Mouse (Mus musculus) hindbrain, embryonic 14.5 days (tissue): Measurements from ENCODE around the gene Rae1. TPM values are rescaled to one million over a fixed set of nuclear protein-coding genes. Genes with fewer than 3 reads are reported as not detected.

Experiments
- ATAC-seq: fragments of 200-750 bp; cut with Nextera tagmentation; 2 replicates; pipeline ENCODE4 v1.8.0; 2017; ENCODE audit warnings: moderate number of reproducible peaks, mild to moderate bottlenecking, moderate TSS enrichment, moderate library complexity; ENCODE audit not compliant: low FRiP score
- DNase-seq: peaks from one replicate; pipeline ENCODE4 v3.0.0-alpha.2; 2015; ENCODE audit warnings: low spot score
- H3K27ac ChIP-seq: fragments of 300-500 bp; sonication (generic); 2 replicates; pipeline ENCODE4 v1.5.1; 2014; ENCODE audit warnings: mild to moderate bottlenecking, moderate library complexity
- H3K27me3 ChIP-seq: fragments of 300-500 bp; sonication (generic); 2 replicates; pipeline ENCODE4 v1.6.1; 2014; ENCODE audit warnings: mild to moderate bottlenecking, low read length, mixed read lengths; ENCODE audit not compliant: control insufficient read depth, insufficient read depth
- H3K36me3 ChIP-seq: fragments of 300-500 bp; sonication (generic); replicated peaks from 2 replicates; pipeline ENCODE4 v1.6.1; 2014; ENCODE audit not compliant: control insufficient read depth, insufficient read depth
- H3K4me1 ChIP-seq: fragments of 300-500 bp; sonication (generic); replicated peaks from 2 replicates; pipeline ENCODE4 v1.6.1; 2014; ENCODE audit warnings: antibody characterized with exemption, low read length, mixed read lengths; ENCODE audit not compliant: control insufficient read depth, insufficient read depth
- H3K4me2 ChIP-seq: fragments of 300-500 bp; sonication (generic); replicated peaks from 2 replicates; pipeline ENCODE4 v1.6.1; 2014; ENCODE audit warnings: mild to moderate bottlenecking, moderate library complexity
- H3K4me3 ChIP-seq: fragments of 300-500 bp; sonication (generic); replicated peaks from 2 replicates; pipeline ENCODE4 v1.5.1; 2014; ENCODE audit warnings: mild to moderate bottlenecking, low read length
- H3K9ac ChIP-seq: fragments of 300-500 bp; sonication (generic); 2 replicates; pipeline ENCODE4 v1.6.1; 2014
- H3K9me3 ChIP-seq: fragments of 300-500 bp; sonication (generic); 2 replicates; pipeline ENCODE4 v1.6.1; 2016; ENCODE audit warnings: low read length; ENCODE audit not compliant: control insufficient read depth
- WGBS: fragments of 180-500 bp; shearing (Covaris S2); extraction: QIAGEN DNeasy Blood & Tissue Kit; methylation state at CpG from one replicate; pipeline ENCODE4 v1.1.7; 2014; 5-methylcytosine and 5-hydroxymethylcytosine counted together
- polyA plus RNA-seq: library from polyadenylated mRNA; unstranded; fragments of >200 nt; fragmentation: Nextera tagmentation; extraction: Ambion mirVana; gene quantifications from 2 replicates; pipeline ENCODE4 v1.2.1, GENCODE M21; 2014

The Rae1 gene
- polyA plus RNA-seq, 1 experiment from 2014 or later = 117 TPM

DNA sequence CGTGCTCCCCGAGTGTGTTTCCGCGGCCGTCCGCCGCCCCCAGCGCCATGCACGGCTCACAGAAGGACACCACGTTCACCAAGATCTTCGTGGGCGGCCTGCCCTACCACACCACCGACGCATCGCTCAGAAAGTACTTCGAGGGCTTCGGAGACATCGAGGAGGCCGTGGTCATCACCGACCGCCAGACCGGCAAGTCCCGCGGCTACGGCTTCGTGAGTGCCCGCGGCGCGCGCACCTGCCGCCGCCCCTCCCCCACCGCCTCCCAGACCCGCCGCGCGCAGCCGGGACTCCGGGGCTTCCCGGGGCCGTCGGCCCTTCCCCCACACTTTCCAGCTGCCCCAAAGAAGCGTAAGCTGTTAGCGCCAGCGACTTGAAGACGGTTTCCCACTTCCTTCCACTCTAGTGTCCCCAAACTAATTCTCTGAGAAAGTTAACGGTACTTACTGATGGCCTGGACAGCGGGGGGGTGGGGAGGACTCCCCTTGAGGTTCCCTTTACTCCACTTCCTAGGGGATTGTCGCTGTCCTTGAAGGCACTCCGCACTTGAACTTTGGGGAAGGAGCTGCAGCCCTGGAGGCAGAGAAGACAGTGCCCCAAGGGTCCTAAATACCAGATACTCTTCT, 22.3 kb downstream of the Rae1 start:
- peak overlapping the region; percentile 80 for H3K9ac ChIP-seq
- peak overlapping the region; percentile 89 for H3K4me3 ChIP-seq
- 0 out of 2 replicates have a peak, but pooled peaks cover 3% of the 10 kb centered on the region for H3K36me3 ChIP-seq
- peak; percentile 57 for DNase-seq
- ATAC-seq = peak; percentile 56
- peak overlapping the region; percentile 69 for H3K27ac ChIP-seq
- peaks cover 24% of the 10 kb centered on the region for H3K27me3 ChIP-seq
- H3K4me1 ChIP-seq = peaks cover 37% of the 10 kb centered on the region
- WGBS = under 1% methylated on average over 51 of the region's 51 CpGs
- H3K4me2 ChIP-seq = peak overlapping the region; percentile 83
- H3K9me3 ChIP-seq = no peaks in the 10 kb centered on the region

DNA sequence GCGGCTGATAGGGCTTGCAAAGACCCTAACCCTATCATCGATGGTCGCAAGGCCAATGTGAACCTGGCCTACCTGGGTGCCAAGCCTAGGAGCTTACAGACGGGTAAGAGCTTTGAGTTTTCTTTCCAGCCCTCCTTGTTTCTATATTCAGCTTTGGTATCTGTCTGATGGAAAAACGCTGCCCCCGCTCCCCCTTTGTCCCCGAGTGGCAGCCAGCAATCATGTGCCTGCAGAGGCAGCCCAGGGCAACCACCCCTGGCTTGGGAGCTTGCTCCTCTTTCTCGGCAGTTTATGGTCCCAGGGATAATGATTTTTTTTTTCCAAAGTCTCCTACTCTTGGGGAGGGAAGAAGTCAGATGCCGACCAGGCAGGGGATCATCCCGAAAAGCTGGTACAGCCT, 22.9 kb downstream of the Rae1 start:
- H3K27ac ChIP-seq = no peak overlapping the region
- 0 out of 2 replicates have a peak, but pooled peaks cover 5% of the 10 kb centered on the region for H3K36me3 ChIP-seq
- H3K9me3 ChIP-seq = no peaks in the 10 kb centered on the region
- peak overlapping the region; percentile 83 for H3K4me2 ChIP-seq
- peaks cover 37% of the 10 kb centered on the region for H3K4me1 ChIP-seq
- ATAC-seq (no peak), DNase-seq (no peak)
- H3K4me3 ChIP-seq = peak overlapping the region; percentile 89
- peaks cover 24% of the 10 kb centered on the region for H3K27me3 ChIP-seq
- 24% methylated on average over 10 of the region's 10 CpGs for WGBS
- peak overlapping the region; percentile 80 for H3K9ac ChIP-seq

DNA sequence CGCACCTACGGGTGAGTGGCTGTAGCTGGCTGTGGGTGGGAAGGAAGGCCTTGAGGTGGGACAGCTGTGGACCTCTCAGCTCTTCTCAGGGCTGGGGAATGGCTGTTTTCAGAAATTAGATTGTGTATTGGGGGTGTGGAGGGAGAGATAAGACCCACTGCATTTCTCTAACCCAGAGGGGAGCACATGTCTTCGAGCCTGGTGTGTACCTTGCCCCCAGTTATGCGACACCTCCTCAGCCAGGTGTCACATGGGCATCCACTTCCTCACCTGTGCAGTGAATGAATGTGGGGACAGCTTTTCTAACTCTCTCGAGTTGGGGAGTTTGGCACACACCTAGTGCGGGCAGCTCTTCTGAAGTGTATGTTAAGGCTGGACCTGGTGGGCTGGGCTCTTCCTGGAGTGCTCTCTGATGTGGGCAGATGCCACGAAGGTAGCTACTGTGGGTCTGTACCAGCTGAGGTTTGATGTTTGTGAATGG, 23.5 kb downstream of the Rae1 start:
- Histone ChIP-seq H3K4me1 (peaks cover 40% of the 10 kb centered on the region), H3K36me3 (0 out of 2 replicates have a peak, but pooled peaks cover 8% of the 10 kb centered on the region), H3K4me2 (peak overlapping the region; percentile 83), H3K27ac (no peak overlapping the region), H3K9me3 (no peaks in the 10 kb centered on the region), H3K9ac (peak overlapping the region; percentile 80), H3K4me3 (peak overlapping the region; percentile 89), H3K27me3 (peaks cover 22% of the 10 kb centered on the region)
- DNase-seq (no peak), ATAC-seq (no peak)
- 89% methylated on average over 7 of the region's 7 CpGs for WGBS

DNA sequence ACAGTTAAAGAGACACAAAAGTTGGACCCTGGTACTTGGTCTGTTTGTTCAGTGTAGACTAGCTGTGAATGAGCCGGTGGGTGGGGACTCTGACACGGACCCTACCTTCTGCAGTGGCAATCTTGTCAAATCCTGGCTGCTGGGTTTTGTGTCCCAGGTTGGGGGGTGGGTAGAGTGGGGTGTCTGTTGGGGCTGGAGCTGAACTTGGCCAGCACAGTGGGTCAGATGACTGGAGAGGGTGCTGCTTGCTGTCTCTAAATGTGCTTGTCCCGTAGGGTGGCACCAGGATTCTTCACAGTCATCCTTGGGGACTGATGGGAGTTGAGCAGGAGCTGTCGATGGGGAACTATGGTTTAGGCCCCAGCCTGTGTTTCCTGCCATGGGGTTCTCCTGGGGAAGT, 24.0 kb downstream of the Rae1 start:
- WGBS = 81% methylated on average over 4 of the region's 4 CpGs
- peaks cover 40% of the 10 kb centered on the region for H3K4me1 ChIP-seq
- H3K4me3 ChIP-seq = no peak overlapping the region
- H3K27me3 ChIP-seq = peaks cover 16% of the 10 kb centered on the region
- no peak for ATAC-seq
- DNase-seq = no peak
- no peak overlapping the region for H3K4me2 ChIP-seq
- H3K27ac ChIP-seq = no peak overlapping the region
- H3K9me3 ChIP-seq = no peaks in the 10 kb centered on the region
- 0 out of 2 replicates have a peak, but pooled peaks cover 8% of the 10 kb centered on the region for H3K36me3 ChIP-seq
- no peak overlapping the region for H3K9ac ChIP-seq

DNA sequence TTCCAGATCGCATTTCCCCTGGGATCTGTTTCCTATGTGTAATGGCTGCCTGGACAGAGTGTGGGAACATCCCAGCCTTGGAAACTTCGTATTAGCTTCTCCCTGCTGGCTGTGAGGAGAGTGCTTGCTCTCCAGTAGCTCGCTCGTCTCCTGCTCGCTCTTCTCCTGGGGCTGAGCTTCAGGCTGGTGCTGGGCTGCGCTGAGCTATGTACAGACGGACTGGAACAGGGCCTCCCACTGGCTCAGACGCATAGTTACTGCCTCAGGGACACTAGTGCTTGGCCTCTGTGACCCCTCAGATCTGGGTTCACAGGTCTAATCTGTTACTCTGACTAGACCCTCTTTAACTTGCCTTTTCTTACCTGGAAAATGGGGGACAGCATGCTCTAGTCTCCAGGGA, 24.5 kb downstream of the Rae1 start:
- Histone ChIP-seq H3K9ac (no peak overlapping the region), H3K9me3 (no peaks in the 10 kb centered on the region), H3K4me2 (no peak overlapping the region), H3K36me3 (0 out of 2 replicates have a peak, but pooled peaks cover 8% of the 10 kb centered on the region), H3K27ac (no peak overlapping the region), H3K27me3 (peaks cover 14% of the 10 kb centered on the region; the same call in 1 of the 2 replicates), H3K4me3 (no peak overlapping the region), H3K4me1 (peaks cover 40% of the 10 kb centered on the region)
- WGBS = 68% methylated on average over 8 of the region's 8 CpGs
- DNase-seq (no peak), ATAC-seq (no peak)

DNA sequence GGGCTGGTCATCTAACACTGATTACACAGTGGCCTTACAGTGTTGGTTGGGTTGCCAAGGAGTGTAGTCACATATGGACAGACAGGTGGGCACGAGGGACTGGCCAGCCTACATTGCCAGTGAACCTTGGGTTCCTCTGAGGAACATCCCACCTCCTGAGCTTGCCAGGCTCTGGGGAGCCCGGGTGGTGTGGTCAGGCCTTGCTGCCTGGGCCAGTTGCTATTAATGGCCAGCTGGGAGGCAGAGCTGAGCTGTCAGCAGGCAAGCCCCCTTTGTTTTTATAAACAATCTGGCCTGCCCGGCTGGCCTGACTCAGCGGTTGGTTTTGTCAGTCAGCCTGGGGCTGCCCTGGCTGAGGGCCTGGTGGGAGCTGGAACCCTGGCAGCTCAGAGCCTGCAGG, 25.0 kb downstream of the Rae1 start:
- peaks cover 38% of the 10 kb centered on the region for H3K4me1 ChIP-seq
- no peak for ATAC-seq
- 16% methylated on average over 4 of the region's 4 CpGs for WGBS
- peak; percentile 40 for DNase-seq
- H3K27ac ChIP-seq = no peak overlapping the region
- H3K4me2 ChIP-seq = no peak overlapping the region; the same call in 1 of the 2 replicates
- H3K27me3 ChIP-seq = peaks cover 12% of the 10 kb centered on the region; the same call in 1 of the 2 replicates
- H3K9ac ChIP-seq = 0 out of 2 replicates have a peak overlapping the region, but pooled peaks have one; percentile 11
- H3K4me3 ChIP-seq = no peak overlapping the region
- no peaks in the 10 kb centered on the region for H3K9me3 ChIP-seq
- H3K36me3 ChIP-seq = peaks cover 14% of the 10 kb centered on the region; the same call in 1 of the 2 replicates

DNA sequence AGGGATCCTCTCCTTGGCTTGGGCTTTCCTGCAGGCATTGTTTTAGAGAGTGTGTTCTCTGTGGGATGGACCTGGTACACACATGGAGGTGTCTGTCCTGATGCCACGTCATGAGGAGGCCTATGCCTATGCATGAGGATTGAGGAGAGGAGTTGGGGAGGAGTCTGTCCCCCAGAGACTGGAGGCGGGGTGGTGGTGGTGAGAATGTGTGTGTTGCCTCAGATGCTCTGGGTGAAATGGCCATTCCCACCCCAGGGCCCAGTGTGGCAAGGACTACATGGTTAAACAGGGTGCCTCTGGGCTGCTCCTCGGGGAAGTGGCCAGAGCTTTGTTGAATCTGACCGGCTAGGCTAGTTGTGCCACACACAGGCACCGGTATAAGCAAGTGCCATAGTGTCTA, 26.4 kb downstream of the Rae1 start:
- Histone ChIP-seq H3K4me2 (no peak overlapping the region), H3K4me1 (peaks cover 32% of the 10 kb centered on the region), H3K27me3 (no peaks in the 10 kb centered on the region), H3K27ac (no peak overlapping the region), H3K9me3 (no peaks in the 10 kb centered on the region), H3K36me3 (peaks cover 17% of the 10 kb centered on the region), H3K9ac (no peak overlapping the region), H3K4me3 (no peak overlapping the region)
- 84% methylated on average over 5 of the region's 5 CpGs for WGBS
- ATAC-seq (no peak), DNase-seq (no peak)

DNA sequence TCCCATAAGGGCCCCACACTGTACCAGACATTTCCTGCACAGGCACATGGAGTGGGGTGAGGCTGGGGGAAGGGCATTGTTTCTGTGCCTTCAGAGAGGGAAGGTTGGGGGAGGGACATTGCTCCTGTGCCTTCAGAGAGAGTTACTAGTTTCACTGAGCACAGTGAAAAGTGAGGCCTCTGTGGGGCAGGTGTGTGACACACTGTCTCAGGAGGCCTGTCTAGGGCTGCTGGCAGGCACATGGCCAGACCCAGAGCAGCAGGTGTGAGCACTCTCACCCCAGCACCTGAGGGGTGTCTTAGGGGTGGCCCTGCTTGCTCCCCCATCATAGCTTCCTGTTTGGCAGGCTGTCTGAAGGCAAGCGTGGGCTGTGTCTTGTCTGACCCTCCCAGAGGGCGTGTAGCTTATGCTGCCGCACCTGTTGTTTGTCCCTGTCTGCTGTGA, 26.8 kb downstream of the Rae1 start:
- H3K4me1 ChIP-seq = peaks cover 32% of the 10 kb centered on the region
- no peaks in the 10 kb centered on the region for H3K27me3 ChIP-seq
- WGBS = 79% methylated on average over 3 of the region's 3 CpGs
- ATAC-seq (no peak), DNase-seq (no peak)
- no peak overlapping the region for H3K27ac ChIP-seq
- H3K36me3 ChIP-seq = peaks cover 22% of the 10 kb centered on the region
- H3K9ac ChIP-seq = no peak overlapping the region
- H3K4me3 ChIP-seq = no peak overlapping the region
- no peaks in the 10 kb centered on the region for H3K9me3 ChIP-seq
- no peak overlapping the region for H3K4me2 ChIP-seq

DNA sequence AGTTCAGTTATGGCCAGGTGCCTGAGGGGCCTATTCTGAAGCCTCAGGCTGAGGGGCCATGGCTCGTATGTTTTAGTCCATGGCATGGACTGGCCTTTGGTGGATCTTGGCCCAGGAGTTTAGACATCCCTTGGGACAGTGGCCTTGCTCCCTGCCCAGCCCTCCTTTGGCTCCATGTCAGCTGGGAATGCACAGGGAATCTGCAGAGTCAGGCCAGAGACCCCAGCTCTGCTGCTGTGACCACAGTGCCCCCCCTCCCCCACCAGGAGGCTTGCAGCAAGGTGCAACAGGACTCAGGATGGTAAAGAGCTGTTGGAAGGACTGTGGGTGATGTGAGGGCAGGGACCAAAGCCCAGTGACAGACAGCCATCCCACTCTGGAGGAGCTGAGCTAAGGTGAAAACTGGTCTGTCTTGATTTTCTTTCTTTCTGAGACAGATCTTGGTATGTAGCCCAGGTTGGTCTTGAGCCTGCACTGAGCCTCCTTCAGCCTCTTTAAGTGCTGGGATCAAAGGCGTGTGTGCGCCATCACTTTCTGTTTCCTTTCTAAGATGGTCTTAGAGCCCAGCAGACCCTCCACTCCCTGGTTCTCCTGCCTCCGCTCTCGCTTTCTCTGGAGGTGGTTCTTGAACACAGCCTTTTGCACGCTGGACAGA, 27.4 kb downstream of the Rae1 start:
- 97% methylated on average over 6 of the region's 6 CpGs for WGBS
- DNase-seq (no peak), ATAC-seq (no peak)
- Histone ChIP-seq H3K9ac (no peak overlapping the region), H3K4me3 (no peak overlapping the region), H3K36me3 (peaks cover 27% of the 10 kb centered on the region), H3K9me3 (no peaks in the 10 kb centered on the region), H3K4me1 (peaks cover 29% of the 10 kb centered on the region), H3K27ac (no peak overlapping the region), H3K27me3 (no peaks in the 10 kb centered on the region), H3K4me2 (no peak overlapping the region)
